Mouse (Mus musculus) left cerebral cortex, adult 11 months (tissue): ENCODE results near the gene Agtrap.

Experiments used
- DNase-seq: peaks from one replicate; pipeline ENCODE4 v3.0.0; 2022; ENCODE audit warnings: low spot score

Agtrap gene

GRCm38 (mm10) chr4:148104146-148104545 lies 16.3 kb upstream of the Agtrap start:
- DNase-seq: no peak

- no peak for DNase-seq
These were observed 14.1 kb upstream of the Agtrap start for GRCm38 (mm10) chr4:148101801-148102527.

GRCm38 (mm10) chr4:148098666-148099065 lies 10.8 kb upstream of the Agtrap start:
- DNase-seq: no peak

GRCm38 (mm10) chr4:148097936-148098335 lies 10.1 kb upstream of the Agtrap start:
- DNase-seq: no peak

GRCm38 (mm10) chr4:148095081-148095480 lies 7.2 kb upstream of the Agtrap start:
- no peak for DNase-seq

- no peak for DNase-seq
These were observed 6.3 kb upstream of the Agtrap start for GRCm38 (mm10) chr4:148094161-148094560.

DNA sequence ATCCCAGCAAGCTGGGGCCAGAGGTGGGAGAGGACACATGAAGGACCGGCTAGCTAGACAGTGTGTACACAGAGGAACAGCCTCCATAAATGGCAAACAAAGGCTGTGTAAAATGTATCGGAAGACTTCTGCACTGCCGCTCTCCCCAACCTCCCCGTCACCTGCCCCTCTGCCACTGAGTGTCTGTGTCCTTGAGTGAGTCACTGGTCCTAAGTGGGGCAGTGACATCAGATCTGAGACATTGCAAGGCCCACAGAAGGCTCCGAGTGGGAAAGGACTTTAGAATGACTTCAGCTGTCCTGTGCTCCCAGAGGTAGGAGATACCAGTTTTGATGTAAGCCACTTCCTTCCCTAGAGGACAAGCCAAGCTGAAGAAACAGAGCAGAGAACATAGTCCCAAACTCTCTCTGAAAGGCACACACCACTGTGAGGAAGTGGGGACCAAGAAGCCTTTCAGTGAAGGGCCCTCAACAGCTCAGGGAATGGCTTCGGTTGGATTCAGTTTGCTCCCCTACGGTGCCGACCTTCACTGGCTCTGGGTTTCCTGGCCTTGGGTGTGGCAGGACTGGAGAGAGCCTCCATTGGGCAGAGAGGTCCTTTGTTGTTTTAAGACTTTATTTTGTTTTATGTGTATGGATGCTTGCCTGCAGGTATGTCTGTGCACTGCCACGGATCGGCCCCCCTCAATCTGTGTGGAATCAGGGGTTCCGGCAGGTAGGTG lies 4.9 kb upstream of the Agtrap start:
- no peak for DNase-seq

GRCm38 (mm10) chr4:148091181-148091580 lies 3.4 kb upstream of the Agtrap start:
- no peak for DNase-seq

DNA sequence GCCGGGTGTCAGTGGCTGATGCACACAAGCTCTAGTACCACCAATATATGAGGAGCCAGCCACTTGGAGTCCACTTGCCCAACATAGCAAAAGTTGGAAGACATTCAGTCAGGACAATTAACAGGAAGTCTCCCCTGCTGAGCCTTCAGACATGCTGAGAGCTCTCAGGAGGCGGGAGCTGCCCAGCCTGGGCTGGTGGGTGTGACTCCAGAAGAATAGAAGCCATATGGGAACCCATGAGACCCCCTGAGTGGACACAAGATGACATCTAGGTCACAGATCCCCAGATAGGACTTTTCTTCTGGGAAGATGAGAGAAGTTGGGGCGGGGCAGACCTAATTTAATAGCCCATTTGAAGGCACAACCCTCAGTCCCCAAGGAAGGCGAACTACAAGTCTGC lies 1.3 kb upstream of the Agtrap start:
- DNase-seq: no peak

- DNase-seq: no peak
These were observed 532 bp downstream of the Agtrap start for GRCm38 (mm10) chr4:148087091-148087906.

DNA sequence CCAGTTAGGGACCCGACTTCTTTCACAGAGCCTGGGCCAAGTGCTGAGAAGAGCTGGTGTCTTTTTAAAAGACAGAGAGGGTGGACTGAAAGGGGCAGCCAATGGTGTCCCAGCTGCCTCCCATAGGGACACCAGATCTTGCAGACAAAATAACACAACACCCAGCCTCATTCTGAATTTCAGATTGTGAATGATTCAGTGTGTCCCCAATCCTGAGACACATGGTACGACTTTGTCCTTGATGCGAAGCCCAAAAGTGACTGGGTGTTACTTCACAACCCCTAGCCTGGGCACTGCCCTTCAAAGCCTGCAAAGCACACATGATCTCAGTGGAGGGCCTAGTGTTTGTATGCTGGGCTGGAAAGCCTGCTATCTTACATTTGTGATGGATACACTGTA lies 1.9 kb downstream of the Agtrap start:
- no peak for DNase-seq

GRCm38 (mm10) chr4:148085131-148085906 lies 2.5 kb downstream of the Agtrap start:
- DNase-seq: no peak

GRCm38 (mm10) chr4:148084261-148084714 lies 3.5 kb downstream of the Agtrap start:
- no peak for DNase-seq

GRCm38 (mm10) chr4:148083176-148083899 lies 4.5 kb downstream of the Agtrap start:
- DNase-seq: no peak

DNA sequence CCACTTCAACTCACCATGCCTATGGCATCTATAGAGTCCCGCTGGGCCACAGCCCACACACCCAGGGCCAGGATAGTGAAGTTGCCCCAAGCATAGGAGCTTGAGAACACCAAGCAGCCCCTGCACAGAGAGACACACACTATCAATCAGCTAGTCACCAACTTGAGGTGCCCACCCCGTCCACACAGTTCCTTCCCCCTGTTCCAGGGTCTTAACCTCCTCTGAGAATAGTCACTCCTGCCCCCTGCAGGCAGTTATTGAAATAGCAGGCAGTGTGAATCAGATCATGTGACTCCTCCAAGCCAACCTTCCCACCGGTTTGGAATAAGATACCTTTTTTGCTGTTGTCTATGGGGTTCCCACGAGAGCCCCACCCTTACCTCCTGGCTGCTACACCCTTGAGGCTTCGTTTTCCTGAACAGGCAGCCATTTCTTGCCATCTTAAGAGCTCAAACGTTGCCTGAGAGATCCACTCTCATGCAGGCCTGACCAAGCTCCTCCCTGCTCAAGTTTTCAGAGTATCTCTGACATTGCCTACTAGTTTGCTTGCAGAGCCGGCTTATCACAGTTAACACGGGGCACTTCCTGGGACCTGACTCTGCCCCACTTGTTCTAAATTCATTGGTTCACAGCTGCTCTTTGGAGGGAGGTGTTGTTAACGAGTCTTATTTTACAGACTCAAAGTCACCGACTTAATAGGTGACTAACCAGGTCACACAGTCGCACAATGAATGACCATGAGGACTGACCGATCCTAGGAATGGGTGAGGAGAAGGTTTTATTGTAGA lies 5.4 kb downstream of the Agtrap start:
- DNase-seq: no peak

DNA sequence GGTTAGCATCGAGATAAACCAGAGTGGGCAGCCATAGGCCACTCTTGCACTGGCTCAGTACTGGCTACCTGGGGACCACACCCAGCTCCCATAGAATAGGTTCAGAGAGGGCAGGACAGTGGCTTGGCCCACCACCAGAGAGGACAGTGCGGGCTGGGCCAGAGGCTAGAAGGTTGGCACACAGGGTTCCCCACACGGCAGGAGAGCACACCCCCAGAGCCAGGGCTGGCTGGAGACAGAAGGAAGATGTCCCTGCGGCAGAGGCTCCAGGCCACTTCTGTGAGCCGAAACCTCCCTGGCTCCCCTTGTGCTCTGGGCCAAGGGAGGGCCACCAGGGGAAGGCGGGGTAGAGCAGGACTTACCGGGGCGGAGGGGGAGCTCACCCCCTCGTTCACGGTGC lies 6.6 kb downstream of the Agtrap start:
- no peak for DNase-seq

GRCm38 (mm10) chr4:148080597-148080973 lies 7.2 kb downstream of the Agtrap start:
- DNase-seq: no peak

DNA sequence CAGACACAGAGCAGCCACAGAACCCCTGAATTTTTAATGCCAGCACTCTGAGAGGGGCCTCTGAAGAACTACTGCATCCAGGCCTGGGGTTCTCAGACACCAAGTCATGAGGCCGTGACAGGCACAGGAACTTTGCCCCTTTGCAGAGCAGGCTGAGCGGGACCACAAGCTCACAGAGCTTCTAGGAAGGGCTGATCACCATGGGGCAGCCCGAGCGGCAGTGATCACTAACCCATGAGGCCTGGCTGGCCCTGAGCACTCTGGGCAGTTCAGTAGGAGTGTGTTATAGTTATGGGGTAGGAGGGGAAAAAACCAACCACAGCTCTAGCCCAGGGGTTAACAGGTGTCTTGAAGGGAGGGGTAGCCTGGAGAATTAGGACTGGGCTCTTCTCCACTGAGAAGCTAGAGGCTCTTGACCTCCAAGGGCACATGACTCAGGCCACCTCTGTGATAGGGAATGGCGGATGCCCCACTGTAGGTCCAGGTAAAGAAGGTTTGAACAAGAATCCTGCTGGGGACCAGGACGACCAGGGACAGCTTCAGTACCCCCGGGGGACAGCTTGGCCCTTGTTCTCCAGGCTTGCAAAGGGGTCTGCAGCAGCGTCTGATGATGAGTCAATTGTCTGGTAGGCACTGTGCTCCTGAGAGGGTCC lies 7.8 kb downstream of the Agtrap start:
- no peak for DNase-seq

GRCm38 (mm10) chr4:148079212-148079611 lies 8.6 kb downstream of the Agtrap start:
- no peak for DNase-seq

DNA sequence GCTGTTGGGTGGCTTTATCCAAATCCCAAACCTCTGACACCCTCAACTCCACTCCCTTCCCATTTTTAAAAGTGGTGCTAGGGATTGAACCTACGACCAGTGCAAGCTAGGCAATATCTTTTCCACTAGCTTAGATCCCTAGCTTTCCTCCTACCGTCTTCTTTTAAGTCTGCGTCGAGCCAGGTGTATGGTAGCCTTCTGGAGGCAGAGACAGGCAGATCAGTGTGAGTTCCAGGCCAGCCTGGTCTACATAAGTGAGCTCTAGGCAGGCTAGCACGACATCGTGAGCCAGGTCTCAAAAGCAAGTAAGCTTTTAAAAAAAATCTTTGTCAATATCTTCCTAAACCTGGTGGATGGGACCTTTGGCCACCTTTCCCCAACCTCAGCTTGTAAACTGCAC lies 11.9 kb downstream of the Agtrap start:
- DNase-seq: no peak
